Mouse (Mus musculus) forebrain, embryonic 10.5 days (tissue): ENCODE results near the gene Aff1. TPM values are rescaled to one million over a fixed set of nuclear protein-coding genes. Genes with fewer than 3 reads are reported as not detected.
A peak's percentile ranks its signal among the peaks of the same experiment; 100 is the strongest.

Experiments
- DNase-seq: peaks from one replicate; pipeline ENCODE4 v3.0.0-alpha.2; 2017; ENCODE audit warnings: low spot score; ENCODE audit errors: extremely low spot score
- H3K27ac ChIP-seq: fragments of 300-500 bp; sonication (generic); 2 replicates; pipeline ENCODE4 v1.5.1; 2016; ENCODE audit warnings: mild to moderate bottlenecking
- H3K27me3 ChIP-seq: fragments of 300-500 bp; sonication (generic); 2 replicates; pipeline ENCODE4 v1.6.1; 2016; ENCODE audit warnings: mild to moderate bottlenecking; ENCODE audit not compliant: poor library complexity, severe bottlenecking
- H3K36me3 ChIP-seq: fragments of 300-500 bp; sonication (generic); replicated peaks from 2 replicates; pipeline ENCODE4 v1.6.1; 2016; ENCODE audit warnings: mild to moderate bottlenecking, moderate library complexity
- H3K4me1 ChIP-seq: fragments of 300-500 bp; sonication (generic); 2 replicates; pipeline ENCODE4 v1.6.1; 2016
- H3K4me3 ChIP-seq: fragments of 300-500 bp; sonication (generic); 2 replicates; pipeline ENCODE4 v1.5.1; 2016; ENCODE audit warnings: mild to moderate bottlenecking, moderate library complexity
- H3K9me3 ChIP-seq: fragments of 300-500 bp; sonication (generic); 2 replicates; pipeline ENCODE4 v1.6.1; 2016; ENCODE audit warnings: mild to moderate bottlenecking, moderate library complexity
- WGBS: fragments of 180-500 bp; shearing (Covaris S2); methylation state at CpG from one replicate; pipeline ENCODE4 v1.1.7; 2016; 5-methylcytosine and 5-hydroxymethylcytosine counted together
- polyA plus RNA-seq: library from polyadenylated mRNA; unstranded; fragments of >200 nt; fragmentation: Nextera tagmentation; extraction: Ambion mirVana; gene quantifications from 2 replicates; pipeline ENCODE4 v1.2.1, GENCODE M21; 2016

Gene Aff1
- polyA plus RNA-seq, 1 experiment from 2014 or later = 5.1 TPM

DNA sequence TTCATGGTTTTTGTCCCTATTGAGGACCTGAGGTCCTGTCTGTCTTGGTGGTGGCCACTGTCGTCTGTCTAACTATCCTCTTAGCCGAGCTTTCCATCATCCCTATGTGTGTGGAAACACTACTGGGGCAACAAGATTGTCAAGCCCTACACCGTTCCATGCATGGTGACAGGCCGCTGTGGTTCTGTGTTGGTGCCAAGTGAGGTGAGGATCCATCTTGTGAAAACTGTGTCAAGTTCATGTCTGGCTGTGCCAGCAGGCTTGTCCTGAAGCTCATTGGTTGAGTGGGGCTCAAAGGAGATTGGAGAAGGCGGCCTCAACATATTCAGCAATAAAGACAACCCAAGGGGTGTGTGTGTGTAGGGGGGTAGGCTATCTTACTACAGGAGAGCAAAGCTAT, 102.9 kb downstream of the Aff1 start:
- Histone ChIP-seq H3K27ac (no peak overlapping the region), H3K27me3 (no peaks in the 10 kb centered on the region), H3K9me3 (no peaks in the 10 kb centered on the region), H3K4me1 (peaks cover 7% of the 10 kb centered on the region; the same call in 1 of the 2 replicates), H3K36me3 (peaks cover 6% of the 10 kb centered on the region; the same call in 1 of the 2 replicates), H3K4me3 (no peak overlapping the region)
- 94% methylated on average over 5 of the region's 5 CpGs for WGBS
- DNase-seq = no peak

DNA sequence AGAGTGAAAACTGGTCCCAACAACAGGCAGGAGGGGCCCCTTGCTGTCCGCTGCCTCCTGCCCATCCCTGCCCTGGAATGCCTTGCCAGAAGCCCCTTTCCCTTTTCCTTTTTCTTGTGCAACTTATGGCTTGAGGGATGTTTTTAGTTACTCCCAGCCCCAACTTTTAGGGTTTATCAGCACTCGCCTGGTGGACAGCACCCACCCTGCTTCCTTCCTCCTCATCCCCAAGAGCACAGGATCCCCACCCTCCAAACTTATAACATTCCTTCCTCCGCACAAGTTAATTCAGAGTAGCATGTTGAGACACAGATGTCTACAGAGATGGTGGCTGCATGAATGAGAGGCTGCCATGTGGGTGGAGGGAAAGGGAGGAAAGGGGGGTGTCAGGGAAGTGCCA, 103.9 kb downstream of the Aff1 start:
- Histone ChIP-seq H3K9me3 (no peaks in the 10 kb centered on the region), H3K27me3 (no peaks in the 10 kb centered on the region), H3K36me3 (peaks cover 6% of the 10 kb centered on the region; the same call in 1 of the 2 replicates), H3K4me1 (peaks cover 7% of the 10 kb centered on the region; the same call in 1 of the 2 replicates), H3K4me3 (no peak overlapping the region), H3K27ac (no peak overlapping the region)
- WGBS = 83% methylated on average over 3 of the region's 3 CpGs
- DNase-seq = no peak

DNA sequence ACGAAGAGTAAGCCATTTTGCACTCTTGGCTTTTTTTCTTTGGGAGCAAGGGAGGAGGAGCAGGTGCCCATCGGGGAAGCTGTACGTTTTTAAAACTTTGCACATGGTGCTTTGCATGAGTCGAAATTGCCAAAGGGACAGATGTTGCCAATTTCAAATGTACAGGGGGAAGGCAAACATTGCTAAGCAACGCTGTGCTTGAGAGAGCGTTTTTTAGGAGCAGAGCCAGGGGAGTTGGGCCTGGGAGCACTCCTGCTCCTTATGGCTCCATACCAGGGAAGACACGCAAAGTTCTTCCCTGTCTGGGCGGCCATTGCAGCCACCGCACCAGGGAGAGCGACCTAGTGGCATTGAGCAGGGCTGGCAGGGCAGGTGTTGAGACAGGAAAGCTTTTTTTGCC, 105.6 kb downstream of the Aff1 start:
- DNase-seq = no peak
- Histone ChIP-seq H3K27ac (no peak overlapping the region), H3K4me3 (no peak overlapping the region), H3K36me3 (peaks cover under 1% of the 10 kb centered on the region; the same call in 1 of the 2 replicates), H3K27me3 (no peaks in the 10 kb centered on the region), H3K9me3 (no peaks in the 10 kb centered on the region), H3K4me1 (peaks cover 7% of the 10 kb centered on the region; the same call in 1 of the 2 replicates)
- WGBS = 79% methylated on average over 10 of the region's 10 CpGs

DNA sequence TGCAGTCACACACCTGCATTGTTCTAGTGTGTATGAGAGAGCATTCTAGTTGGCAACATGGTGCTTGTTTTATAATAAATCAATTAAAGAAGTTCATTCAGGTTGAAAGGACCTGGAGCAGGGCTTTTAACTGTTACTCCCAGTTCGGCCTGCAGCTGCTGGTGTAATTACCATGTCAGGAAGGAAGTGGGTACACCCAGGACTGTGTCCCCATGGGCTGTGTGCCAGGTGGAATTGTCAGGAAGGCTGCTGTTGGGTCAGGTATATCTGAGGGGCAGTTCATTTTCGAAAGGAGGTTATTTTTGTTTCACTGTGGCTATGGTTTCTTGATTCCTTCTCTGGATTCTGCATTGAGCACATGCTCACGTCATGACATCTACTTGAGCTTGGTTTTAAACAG, 107.3 kb downstream of the Aff1 start:
- H3K27ac ChIP-seq = no peak overlapping the region
- no peak overlapping the region for H3K4me3 ChIP-seq
- no peaks in the 10 kb centered on the region for H3K9me3 ChIP-seq
- H3K27me3 ChIP-seq = no peaks in the 10 kb centered on the region
- H3K4me1 ChIP-seq = peaks cover 22% of the 10 kb centered on the region
- WGBS = 79% methylated on average over 3 of the region's 3 CpGs
- no peaks in the 10 kb centered on the region for H3K36me3 ChIP-seq
- no peak for DNase-seq

- no peak for DNase-seq
- Histone ChIP-seq H3K9me3 (no peaks in the 10 kb centered on the region), H3K27ac (no peak overlapping the region), H3K4me1 (peaks cover 24% of the 10 kb centered on the region), H3K27me3 (no peaks in the 10 kb centered on the region), H3K36me3 (no peaks in the 10 kb centered on the region), H3K4me3 (no peak overlapping the region)
- whole genome bisulfite sequencing = 55% methylated on average over 5 of the region's 5 CpGs
Observed at GRCm38 (mm10) chr5:103800009-103800408, 107.8 kb downstream of the Aff1 start.

DNA sequence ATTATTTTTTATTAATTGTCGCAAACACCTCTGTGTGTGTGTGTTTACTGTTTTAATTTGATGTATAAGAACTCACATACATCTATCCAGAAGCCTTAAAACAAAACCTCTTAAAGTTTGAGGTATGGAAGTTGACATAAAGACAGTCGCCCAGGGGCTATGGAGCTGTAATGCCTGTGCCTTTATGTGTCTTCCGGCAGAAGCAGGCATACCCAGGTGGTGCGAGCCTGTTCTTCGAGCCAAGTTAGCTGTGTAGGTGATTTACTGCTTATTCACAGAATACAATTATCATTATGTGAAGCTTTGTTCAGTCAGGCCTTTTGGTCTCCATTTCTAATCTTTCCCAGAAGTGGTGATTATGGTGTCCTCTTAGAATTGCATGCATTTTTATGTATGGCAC, 111.2 kb downstream of the Aff1 start:
- no peak for DNase-seq
- Histone ChIP-seq H3K27me3 (no peaks in the 10 kb centered on the region), H3K4me3 (no peak overlapping the region), H3K9me3 (no peaks in the 10 kb centered on the region), H3K27ac (0 out of 2 replicates have a peak overlapping the region, but pooled peaks have one; percentile 79), H3K36me3 (no peaks in the 10 kb centered on the region), H3K4me1 (peaks cover 34% of the 10 kb centered on the region)
- WGBS = 84% methylated on average over 5 of the region's 5 CpGs

GRCm38 (mm10) chr5:103803927-103804590, 111.9 kb downstream of the Aff1 start:
- no peaks in the 10 kb centered on the region for H3K27me3 ChIP-seq
- peaks cover 37% of the 10 kb centered on the region for H3K4me1 ChIP-seq
- WGBS = 22% methylated on average over 8 of the region's 8 CpGs
- H3K36me3 ChIP-seq = no peaks in the 10 kb centered on the region
- H3K9me3 ChIP-seq = no peaks in the 10 kb centered on the region
- peak; percentile 46 for DNase-seq
- peak overlapping the region; percentile 79 for H3K27ac ChIP-seq
- H3K4me3 ChIP-seq = no peak overlapping the region

- Histone ChIP-seq H3K4me1 (peaks cover 37% of the 10 kb centered on the region), H3K4me3 (no peak overlapping the region), H3K9me3 (no peaks in the 10 kb centered on the region), H3K36me3 (no peaks in the 10 kb centered on the region), H3K27ac (no peak overlapping the region), H3K27me3 (no peaks in the 10 kb centered on the region)
- 85% methylated on average over 17 of the region's 17 CpGs for WGBS
- DNase-seq = no peak
Observed at GRCm38 (mm10) chr5:103806851-103807578, 114.8 kb downstream of the Aff1 start.

GRCm38 (mm10) chr5:103807637-103808312, 115.6 kb downstream of the Aff1 start:
- no peaks in the 10 kb centered on the region for H3K27me3 ChIP-seq
- peaks cover 38% of the 10 kb centered on the region for H3K4me1 ChIP-seq
- H3K9me3 ChIP-seq = no peaks in the 10 kb centered on the region
- no peak overlapping the region for H3K4me3 ChIP-seq
- WGBS = 60% methylated on average over 7 of the region's 7 CpGs
- H3K36me3 ChIP-seq = no peaks in the 10 kb centered on the region
- peak overlapping the region; percentile 7; the same call in 1 of the 2 replicates for H3K27ac ChIP-seq
- no peak for DNase-seq

GRCm38 (mm10) chr5:103809674-103810330, 117.6 kb downstream of the Aff1 start:
- no peak for DNase-seq
- no peak overlapping the region for H3K27ac ChIP-seq
- no peaks in the 10 kb centered on the region for H3K27me3 ChIP-seq
- no peaks in the 10 kb centered on the region for H3K9me3 ChIP-seq
- H3K36me3 ChIP-seq = 0 out of 2 replicates have a peak, but pooled peaks cover 3% of the 10 kb centered on the region
- H3K4me3 ChIP-seq = no peak overlapping the region
- peaks cover 34% of the 10 kb centered on the region for H3K4me1 ChIP-seq
- WGBS = 94% methylated on average over 7 of the region's 7 CpGs

DNA sequence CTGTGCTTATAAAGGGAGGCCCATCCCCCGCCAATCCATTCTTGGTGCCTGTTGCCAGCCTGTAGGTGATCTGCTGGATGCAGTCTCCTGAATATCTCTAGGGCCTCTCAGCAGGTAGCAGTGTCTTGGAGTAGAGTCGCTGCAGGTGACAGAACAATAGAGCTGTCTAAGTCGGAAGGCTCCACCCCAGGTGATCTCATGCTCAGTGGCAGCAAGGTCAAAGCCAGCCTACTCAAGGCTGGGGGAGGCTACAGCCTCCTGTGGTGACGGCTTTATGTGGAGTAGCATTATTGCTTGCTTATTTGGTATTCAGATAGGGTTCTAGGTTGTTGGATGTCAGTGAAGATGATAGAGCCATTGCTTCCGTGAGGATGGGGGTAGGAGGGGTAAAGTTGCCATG, 121.1 kb downstream of the Aff1 start:
- WGBS = 71% methylated on average over 5 of the region's 5 CpGs
- Histone ChIP-seq H3K36me3 (peaks cover 3% of the 10 kb centered on the region; the same call in 1 of the 2 replicates), H3K4me1 (peaks cover 18% of the 10 kb centered on the region), H3K27ac (no peak overlapping the region), H3K4me3 (no peak overlapping the region), H3K9me3 (no peaks in the 10 kb centered on the region), H3K27me3 (no peaks in the 10 kb centered on the region)
- no peak for DNase-seq

DNA sequence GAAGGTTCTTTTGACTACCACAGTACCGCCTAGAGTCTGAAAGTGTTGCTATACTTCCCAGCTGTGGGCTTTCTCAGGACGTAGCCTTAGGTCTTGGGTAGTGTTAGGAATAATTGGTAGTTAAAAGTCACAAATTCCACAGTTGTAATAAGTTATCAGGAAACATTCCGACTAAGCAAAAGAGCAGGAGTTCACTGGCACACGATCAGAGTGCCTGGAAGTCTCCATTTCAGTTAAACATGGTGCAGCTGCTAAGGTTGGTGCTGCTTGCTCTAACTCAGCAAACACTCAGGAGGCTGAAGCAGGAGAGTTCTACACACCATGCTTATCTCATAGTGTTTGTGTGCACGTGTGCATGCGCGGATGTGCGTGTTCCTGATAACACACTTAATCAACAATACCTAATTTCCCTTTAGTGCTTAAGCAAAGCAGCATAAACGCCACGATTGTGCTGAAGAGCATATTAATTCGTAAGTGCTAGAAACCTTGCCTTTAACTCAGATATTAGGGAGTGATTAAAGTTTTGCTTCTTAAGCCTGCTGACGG, 121.9 kb downstream of the Aff1 start:
- H3K9me3 ChIP-seq = no peaks in the 10 kb centered on the region
- no peaks in the 10 kb centered on the region for H3K27me3 ChIP-seq
- peaks cover 3% of the 10 kb centered on the region; the same call in 1 of the 2 replicates for H3K36me3 ChIP-seq
- H3K27ac ChIP-seq = no peak overlapping the region
- 93% methylated on average over 12 of the region's 12 CpGs for WGBS
- peaks cover 15% of the 10 kb centered on the region for H3K4me1 ChIP-seq
- H3K4me3 ChIP-seq = no peak overlapping the region
- no peak for DNase-seq
